Mouse (Mus musculus) liver, postnatal 0 days (tissue): ENCODE results near the gene Cpeb2.

Source experiments
- CTCF ChIP-seq: sonication (generic); IDR thresholded peaks from 2 replicates; pipeline ENCODE4 v1.5.1; 2016; ENCODE audit warnings: antibody characterized with exemption, low read depth
- EP300 ChIP-seq: IDR thresholded peaks from 2 replicates; pipeline ENCODE4 v1.6.1; 2016; ENCODE audit warnings: antibody characterized with exemption, low read depth, mild to moderate bottlenecking

DNA sequence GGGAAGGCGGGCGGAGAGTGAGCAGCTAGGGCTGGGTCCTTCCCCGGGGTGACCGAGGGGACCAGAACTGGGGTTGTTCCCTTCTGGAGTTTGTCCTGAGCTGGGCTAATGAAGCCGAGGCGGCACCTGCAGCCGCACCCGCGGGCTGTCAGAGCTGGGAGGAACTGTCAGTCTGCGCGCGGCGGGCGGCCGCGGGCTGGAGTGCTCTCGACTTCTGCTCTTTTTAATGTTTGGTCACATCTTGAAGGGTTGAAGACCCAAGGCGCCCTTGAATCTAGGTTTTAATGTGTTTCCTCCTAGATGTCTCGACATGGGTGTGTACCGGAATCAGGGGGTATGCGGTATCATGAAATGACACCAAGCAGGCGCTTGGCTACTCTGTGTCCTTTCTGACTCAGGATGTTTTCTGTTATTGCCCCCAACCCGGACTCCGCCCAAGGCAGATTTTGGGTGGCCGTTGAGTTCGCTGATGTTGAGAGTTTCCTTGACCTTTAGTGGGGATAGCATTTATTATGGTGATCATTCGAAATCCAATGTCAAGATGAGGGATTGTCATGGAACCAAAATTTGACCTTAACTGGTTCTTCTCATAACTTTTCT, 2.3 kb downstream of the Cpeb2 start:
- no peak for TF ChIP-seq CTCF
- TF ChIP-seq EP300 = no peak
